Mouse (Mus musculus) lung, postnatal 36 days (tissue): ENCODE data around the gene S100a16.

Source experiments
- DNase-seq: peaks from one replicate; pipeline ENCODE4 v3.0.0; 2022; ENCODE audit warnings: mixed read lengths

S100a16 gene

GRCm38 (mm10) chr3:90537141-90537904, at the start of gene S100a16:
Gene S100a16 (plus strand): TSS chr3:90537254.
- peak; percentile 85 for DNase-seq

- DNase-seq = no peak
Observed at GRCm38 (mm10) chr3:90488576-90488975, 48.5 kb upstream of the S100a16 start.

- peak; percentile 99 for DNase-seq
Observed at GRCm38 (mm10) chr3:90490696-90491256, 46.3 kb upstream of the S100a16 start, which contains the start of gene Snapin. Gene Snapin (minus strand): TSS chr3:90491033.

GRCm38 (mm10) chr3:90491350-90491749, 45.7 kb upstream of the S100a16 start:
- peak; percentile 78 for DNase-seq

- DNase-seq = no peak
Observed at GRCm38 (mm10) chr3:90493831-90494540, 43.1 kb upstream of the S100a16 start.

GRCm38 (mm10) chr3:90495850-90496525, 41.1 kb upstream of the S100a16 start:
- DNase-seq = no peak

GRCm38 (mm10) chr3:90497597-90497996, 39.5 kb upstream of the S100a16 start:
- DNase-seq = no peak

- DNase-seq = no peak
Observed at GRCm38 (mm10) chr3:90503444-90503843, 33.6 kb upstream of the S100a16 start.

GRCm38 (mm10) chr3:90505216-90505615, 31.8 kb upstream of the S100a16 start:
- DNase-seq = no peak

GRCm38 (mm10) chr3:90506362-90506761, 30.7 kb upstream of the S100a16 start:
- peak; percentile 55 for DNase-seq

- no peak for DNase-seq
Observed at GRCm38 (mm10) chr3:90508287-90508949, 28.6 kb upstream of the S100a16 start.

GRCm38 (mm10) chr3:90508950-90509746, 27.9 kb upstream of the S100a16 start, which contains the start of gene Chtop:
Gene Chtop (minus strand): TSS chr3:90509498.
- peak; percentile 100 for DNase-seq

- DNase-seq = no peak
Observed at GRCm38 (mm10) chr3:90509747-90510123, 27.3 kb upstream of the S100a16 start.

- DNase-seq = no peak
Observed at GRCm38 (mm10) chr3:90512276-90512675, 24.8 kb upstream of the S100a16 start.

- no peak for DNase-seq
Observed at GRCm38 (mm10) chr3:90512948-90513642, 24.0 kb upstream of the S100a16 start.

- DNase-seq = peak; percentile 90
Observed at GRCm38 (mm10) chr3:90513796-90514590, 23.1 kb upstream of the S100a16 start, which contains the start of the genes S100a1 and S100a13. Gene S100a1 (minus strand): TSS chr3:90514392. Gene S100a13 (plus strand): TSS chr3:90514435.

GRCm38 (mm10) chr3:90514691-90515090, 22.4 kb upstream of the S100a16 start:
- peak; percentile 88 for DNase-seq

- peak; percentile 85 for DNase-seq
Observed at GRCm38 (mm10) chr3:90515242-90515641, 21.8 kb upstream of the S100a16 start.

- no peak for DNase-seq
Observed at GRCm38 (mm10) chr3:90515789-90516188, 21.3 kb upstream of the S100a16 start.

GRCm38 (mm10) chr3:90517711-90518110, 19.3 kb upstream of the S100a16 start:
- no peak for DNase-seq
